Mouse (Mus musculus) left cerebral cortex, postnatal 10 days (tissue): ENCODE data around the gene Hoxc8. TPM values are rescaled to one million over a fixed set of nuclear protein-coding genes. Genes with fewer than 3 reads are reported as not detected.

Experiments
- DNase-seq, 2 experiments: peaks; one replicate each; pipeline ENCODE4 v3.0.0; 2021 to 2022; ENCODE audit warnings: low spot score in 2 of 2, mixed read lengths in 1 of 2; ENCODE audit errors: extremely low spot score in 1 of 2
- intact Hi-C: fragments of 180-260 bp; cut with DNase I; formaldehyde crosslinking; loops from one replicate; pipeline ENCODE4 v1.15.1; 2025
- total RNA-seq, 2 experiments: library from RNA; stranded (reverse); gene quantifications; 2 replicates each; pipeline ENCODE4 v1.2.3; 2021

Hoxc8 gene
- total RNA-seq, result not detected

- intact Hi-C loops, result no loop called here
- DNase-seq, result no peak
These were observed at the start of gene Hoxc8 for GRCm38 (mm10) chr15:102990461-102991397. Gene Hoxc8 (plus strand): TSS chr15:102990607.

GRCm38 (mm10) chr15:102942739-102943467 is 47.5 kb upstream of the Hoxc8 start:
- DNase-seq, result no peak
- intact Hi-C loops, result no loop called here

DNA sequence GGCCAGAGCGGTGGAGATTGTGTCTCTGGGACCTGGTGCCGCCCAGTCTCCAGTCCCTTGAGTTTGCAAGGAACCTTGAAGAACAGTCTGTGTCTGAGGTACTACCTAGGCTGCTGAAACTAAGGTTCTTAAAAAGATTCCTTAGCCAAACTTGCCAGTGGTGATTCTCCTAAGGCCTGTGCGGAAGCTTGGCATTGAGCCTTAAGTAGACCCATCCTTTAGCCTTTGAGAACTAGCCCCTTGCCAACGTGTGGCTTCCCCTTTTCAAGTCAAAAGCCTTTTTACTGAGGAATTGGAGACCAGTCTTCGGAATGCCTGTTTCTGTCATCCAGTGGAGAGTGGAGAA is 47.0 kb upstream of the Hoxc8 start:
- intact Hi-C loops, result no loop called here
- DNase-seq, result no peak

DNA sequence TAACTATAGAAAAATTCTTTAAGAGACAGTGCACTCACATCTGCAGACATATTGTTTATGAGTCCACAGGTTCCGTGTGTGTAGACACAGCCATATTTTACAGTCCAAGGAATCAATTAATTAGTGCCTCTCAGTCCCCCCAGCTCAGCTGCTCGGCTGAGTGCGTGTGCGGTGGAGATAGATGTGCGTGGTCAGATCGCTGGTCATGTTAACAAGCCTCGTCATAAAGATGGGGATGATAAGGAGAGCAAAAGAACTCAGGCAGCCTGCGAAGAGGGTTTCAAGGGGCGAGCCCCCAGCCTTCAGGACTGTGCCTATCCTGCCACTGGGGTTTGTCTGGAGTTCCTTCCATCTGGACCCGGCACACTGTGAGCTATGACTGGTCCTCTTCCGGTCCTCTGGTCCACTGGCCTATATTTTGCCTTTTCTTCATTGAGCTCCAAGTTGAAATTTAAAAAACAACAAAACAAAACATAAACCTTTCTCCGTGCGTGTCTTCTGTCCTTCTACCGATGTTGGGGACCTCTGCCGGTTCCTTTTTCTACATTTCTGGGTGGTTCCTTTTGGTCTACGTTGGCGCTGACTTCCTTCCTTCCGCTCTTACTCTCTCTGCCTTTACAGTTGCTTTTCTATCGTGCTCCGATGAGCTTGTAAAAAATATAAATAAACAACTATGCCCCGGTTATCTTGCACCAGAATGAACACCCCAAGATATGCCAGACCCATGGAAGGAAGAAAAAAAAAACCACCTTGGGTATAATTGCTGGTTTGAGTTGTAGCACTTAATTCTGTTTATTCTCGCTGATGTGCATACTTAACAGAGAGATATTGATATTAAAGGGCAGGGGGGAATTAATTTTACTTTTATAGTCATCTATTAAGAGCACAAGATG is 45.0 kb upstream of the Hoxc8 start:
- intact Hi-C loops, result no loop called here

GRCm38 (mm10) chr15:102947276-102947675 is 43.1 kb upstream of the Hoxc8 start:
- DNase-seq, result no peak
- intact Hi-C loops, result no loop called here

More for the DNA sequence above, 45.0 kb upstream of the Hoxc8 start:
- DNase-seq, result no peak

DNA sequence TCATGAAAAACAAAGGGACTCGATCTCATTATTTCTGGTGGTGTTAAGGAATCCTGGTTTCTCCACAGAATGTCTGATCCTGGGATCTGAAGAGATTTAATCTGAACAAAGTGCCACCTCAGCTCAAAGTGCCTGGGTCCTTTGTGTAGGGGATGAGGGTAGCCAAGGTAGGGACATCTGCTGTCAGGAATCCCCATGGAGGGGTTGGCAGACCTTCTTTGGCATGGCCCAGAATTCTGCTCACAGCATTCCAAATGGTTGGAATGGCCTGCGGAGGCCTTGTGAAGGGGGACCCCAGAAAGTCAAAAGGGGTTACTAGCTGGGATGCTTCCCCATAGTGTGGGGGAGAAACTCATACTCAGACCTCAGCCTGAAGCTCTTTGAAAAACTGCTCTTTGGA is 41.6 kb upstream of the Hoxc8 start:
- intact Hi-C loops, result no loop called here
- no peak for DNase-seq

DNA sequence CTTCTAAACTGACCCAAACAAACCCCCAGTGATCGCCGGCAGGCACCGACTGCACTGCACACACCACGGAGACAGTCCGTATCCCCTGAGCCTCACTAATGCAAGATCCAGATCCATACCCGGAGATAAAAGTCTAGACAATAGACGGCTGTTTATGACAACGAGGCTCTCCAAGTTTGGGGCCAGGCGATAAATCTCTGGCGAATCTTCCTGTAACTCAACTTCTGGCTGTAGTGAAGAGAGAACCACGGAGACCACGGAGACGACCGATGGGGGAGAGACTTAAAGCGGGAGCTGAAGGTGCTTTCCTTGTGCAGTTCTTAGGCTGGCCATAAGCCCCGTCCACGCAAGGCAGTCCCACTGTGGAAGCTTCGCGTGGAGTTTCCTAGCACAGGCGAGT is 40.7 kb upstream of the Hoxc8 start:
- intact Hi-C loops, result no loop called here
- no peak for DNase-seq

- DNase-seq, result no peak
- intact Hi-C loops, result no loop called here
These were observed 39.5 kb upstream of the Hoxc8 start for GRCm38 (mm10) chr15:102950877-102951276.

- DNase-seq, result no peak
- intact Hi-C loops, result no loop called here
These were observed 36.8 kb upstream of the Hoxc8 start for GRCm38 (mm10) chr15:102953561-102953960.

- intact Hi-C loops, result no loop called here
- no peak for DNase-seq
These were observed 36.0 kb upstream of the Hoxc8 start, which contains the start of gene Hoxc11 for GRCm38 (mm10) chr15:102954192-102955006. Gene Hoxc11 (plus strand): TSS chr15:102954427.

DNA sequence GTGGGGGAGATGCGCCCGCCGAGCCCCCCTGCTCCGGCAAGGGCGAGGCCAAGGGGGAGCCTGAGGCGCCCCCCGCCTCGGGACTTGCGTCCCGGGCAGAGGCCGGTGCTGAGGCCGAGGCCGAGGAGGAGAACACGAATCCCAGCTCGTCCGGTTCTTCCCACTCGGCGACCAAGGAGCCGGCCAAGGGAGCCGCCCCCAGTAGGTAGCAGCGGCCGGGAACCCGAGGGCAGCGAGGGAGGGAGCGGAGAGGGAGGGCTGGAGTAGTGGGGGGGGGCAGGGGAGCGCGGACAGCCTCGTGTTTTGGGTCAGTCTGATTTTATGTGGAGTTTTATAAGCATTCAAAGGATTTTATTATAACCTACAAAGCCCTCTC is 35.4 kb upstream of the Hoxc8 start:
- intact Hi-C loops, result no loop called here
- DNase-seq, result no peak

DNA sequence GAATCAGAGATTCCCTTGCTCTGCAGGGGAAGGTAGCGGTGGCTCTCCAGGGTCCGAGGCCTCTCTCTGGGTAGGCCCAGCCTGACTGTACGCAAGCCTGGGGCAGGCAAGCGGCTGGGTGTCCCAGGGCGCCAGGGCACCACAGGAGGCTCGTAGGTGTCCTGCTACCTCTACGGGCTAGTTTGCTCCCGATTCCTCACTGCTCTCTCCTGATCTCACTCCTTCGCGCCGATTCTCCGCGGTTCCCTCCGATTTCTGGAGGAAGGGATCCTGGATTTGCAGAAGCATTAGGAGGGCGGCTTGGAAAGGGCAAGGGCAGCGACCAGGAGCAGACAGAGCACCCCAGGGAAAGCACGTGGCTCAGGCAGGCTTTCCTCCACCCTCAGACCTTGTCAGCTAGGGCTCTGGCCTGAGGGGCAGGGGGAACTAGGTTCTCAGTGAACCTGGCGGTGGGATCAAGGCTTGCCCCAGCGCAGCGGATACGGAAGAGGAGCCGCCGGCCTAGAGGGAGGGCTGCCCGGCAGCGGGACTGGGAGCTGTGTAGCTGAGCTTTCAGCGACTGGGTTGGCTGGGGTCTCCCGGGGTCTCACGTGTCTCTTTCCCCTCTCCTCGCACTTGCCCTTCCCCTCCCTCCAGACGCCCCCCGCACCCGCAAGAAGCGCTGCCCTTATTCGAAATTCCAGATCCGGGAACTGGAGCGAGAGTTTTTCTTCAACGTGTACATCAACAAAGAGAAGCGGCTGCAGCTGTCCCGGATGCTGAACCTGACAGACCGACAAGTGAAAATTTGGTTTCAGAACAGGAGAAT is 34.4 kb upstream of the Hoxc8 start:
- no peak for DNase-seq
- intact Hi-C loops, result no loop called here

GRCm38 (mm10) chr15:102956906-102957305 is 33.5 kb upstream of the Hoxc8 start:
- intact Hi-C loops, result no loop called here
- DNase-seq, result no peak

GRCm38 (mm10) chr15:102959663-102960191 is 30.7 kb upstream of the Hoxc8 start:
- no peak for DNase-seq
- intact Hi-C loops, result no loop called here

DNA sequence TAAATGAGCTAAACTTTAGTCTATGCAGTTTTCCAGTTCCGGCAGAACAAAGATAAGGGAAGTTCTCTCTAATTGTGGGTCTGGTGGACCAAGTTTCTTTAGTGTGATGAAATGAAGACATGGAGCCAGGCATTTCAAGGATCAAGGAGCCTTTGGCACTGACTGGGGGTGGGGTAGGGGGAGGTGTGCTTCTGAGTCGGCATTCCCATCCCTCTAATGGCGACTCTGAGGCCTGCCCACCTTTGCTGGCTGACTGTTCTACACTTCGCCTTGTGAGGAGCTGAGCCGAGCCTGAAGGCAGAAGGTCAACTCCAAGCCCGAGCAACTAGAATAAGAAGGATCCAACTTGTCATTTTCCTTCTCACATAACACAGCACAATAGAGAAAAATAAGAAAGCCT is 28.7 kb upstream of the Hoxc8 start:
- intact Hi-C loops, result no loop called here
- no peak for DNase-seq

DNA sequence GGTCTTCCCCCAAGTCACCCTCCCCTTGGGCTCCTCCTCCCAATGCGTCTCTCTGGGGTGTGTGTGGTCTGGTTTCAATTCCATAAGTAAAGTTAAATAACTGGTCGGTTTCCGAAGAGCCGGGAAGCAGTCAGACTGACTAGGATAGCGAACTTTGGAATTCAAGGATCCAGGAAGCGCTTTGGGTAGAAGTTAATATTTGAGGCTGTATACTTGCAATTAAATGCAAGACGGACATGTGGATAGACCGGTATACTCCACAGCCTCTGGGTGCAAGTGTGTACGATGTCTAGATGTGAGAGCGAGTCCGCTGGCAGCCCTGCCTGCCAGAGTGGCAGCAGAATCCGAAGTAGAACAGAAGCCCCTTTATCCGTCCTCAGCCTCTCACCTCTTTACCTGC is 27.9 kb upstream of the Hoxc8 start:
- no peak for DNase-seq
- intact Hi-C loops, result no loop called here

DNA sequence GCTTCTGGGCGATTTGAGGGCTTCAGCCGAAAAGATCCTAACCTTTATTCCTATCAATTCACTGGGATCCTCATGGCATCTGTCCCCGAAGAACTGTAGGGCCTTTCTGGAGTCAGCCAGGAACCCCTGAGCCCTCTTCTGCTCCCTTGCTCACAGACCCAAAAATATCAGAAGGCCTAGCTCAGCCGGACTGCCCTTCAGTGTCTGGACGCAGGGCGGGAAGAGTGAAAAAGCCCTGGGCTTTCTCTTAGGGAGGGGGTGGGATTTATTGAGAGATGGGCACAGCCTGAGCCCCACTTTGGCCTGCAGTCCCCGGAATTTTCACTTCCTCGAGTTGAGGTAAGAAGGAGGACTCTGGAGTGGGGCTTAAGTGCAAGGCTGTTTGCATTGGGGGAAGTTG is 27.1 kb upstream of the Hoxc8 start:
- no peak for DNase-seq
- intact Hi-C loops, result no loop called here
